Mouse (Mus musculus): Measurements from ENCODE around the gene Zzef1. TPM values are rescaled to one million over a fixed set of nuclear protein-coding genes. Genes with fewer than 3 reads are reported as not detected.

Zzef1 gene
- polyA plus RNA-seq, 1 experiment from 2014 or later, result 9.2 TPM

DNA sequence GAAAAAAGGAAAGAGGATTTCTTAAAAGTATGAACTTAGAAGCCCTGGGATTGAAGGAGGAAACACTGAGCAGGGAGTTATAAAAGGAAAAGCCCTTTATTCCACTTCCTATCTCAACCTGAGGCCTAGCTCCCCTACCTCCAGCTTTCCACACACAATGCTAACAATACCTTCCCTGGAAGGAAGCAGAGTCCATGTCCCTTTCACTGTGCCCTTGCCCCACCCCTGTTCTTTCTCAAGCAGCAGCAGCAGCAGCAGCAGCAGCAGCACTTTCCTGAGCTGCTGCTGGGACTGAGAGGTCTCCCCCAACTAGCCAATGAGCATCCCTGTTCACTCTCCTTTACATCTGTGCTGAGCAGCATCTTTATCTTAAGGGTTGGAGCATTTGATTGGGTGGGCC lies 17.1 kb upstream of the Zzef1 start:
- ATAC-seq (ENCODE audit: insufficient number of reproducible peaks, low FRiP score, low TSS enrichment, low read depth), result no peak
- no peaks in the 10 kb centered on the region for H3K27me3 ChIP-seq
- H3K9me3 ChIP-seq, result no peaks in the 10 kb centered on the region
- no peak overlapping the region for H3K9ac ChIP-seq
- H3K4me2 ChIP-seq, result no peak overlapping the region
- no peaks in the 10 kb centered on the region for H3K36me3 ChIP-seq
- no peak overlapping the region for H3K4me3 ChIP-seq
- H3K4me1 ChIP-seq, result no peaks in the 10 kb centered on the region
- no peak overlapping the region for H3K27ac ChIP-seq

DNA sequence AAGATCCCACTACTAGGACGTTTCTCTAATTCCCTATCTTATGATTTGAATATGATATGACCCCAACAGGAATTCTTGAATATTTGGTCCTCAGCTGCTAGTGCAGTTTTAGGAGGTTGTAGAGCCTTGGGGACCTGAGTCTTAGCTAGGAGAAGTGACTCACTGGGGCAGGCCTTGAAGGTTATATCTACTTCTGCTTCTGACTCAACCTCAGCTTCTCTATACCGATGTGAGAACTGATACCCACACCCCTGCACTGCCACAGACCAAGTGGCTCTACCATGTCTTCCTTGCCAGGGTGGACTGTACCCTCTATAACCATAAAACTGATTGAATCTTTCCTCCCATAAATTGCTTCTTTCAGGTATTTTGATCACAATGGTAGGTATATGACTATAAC lies 13.9 kb upstream of the Zzef1 start:
- Histone ChIP-seq H3K4me2 (no peak overlapping the region), H3K9ac (no peak overlapping the region), H3K27me3 (no peaks in the 10 kb centered on the region), H3K27ac (no peak overlapping the region), H3K4me3 (no peak overlapping the region), H3K9me3 (no peaks in the 10 kb centered on the region), H3K4me1 (no peaks in the 10 kb centered on the region), H3K36me3 (no peaks in the 10 kb centered on the region)
- ATAC-seq (ENCODE audit: insufficient number of reproducible peaks, low FRiP score, low TSS enrichment, low read depth), result no peak
- WGBS, result 68% methylated on average over 2 of the region's 2 CpGs

DNA sequence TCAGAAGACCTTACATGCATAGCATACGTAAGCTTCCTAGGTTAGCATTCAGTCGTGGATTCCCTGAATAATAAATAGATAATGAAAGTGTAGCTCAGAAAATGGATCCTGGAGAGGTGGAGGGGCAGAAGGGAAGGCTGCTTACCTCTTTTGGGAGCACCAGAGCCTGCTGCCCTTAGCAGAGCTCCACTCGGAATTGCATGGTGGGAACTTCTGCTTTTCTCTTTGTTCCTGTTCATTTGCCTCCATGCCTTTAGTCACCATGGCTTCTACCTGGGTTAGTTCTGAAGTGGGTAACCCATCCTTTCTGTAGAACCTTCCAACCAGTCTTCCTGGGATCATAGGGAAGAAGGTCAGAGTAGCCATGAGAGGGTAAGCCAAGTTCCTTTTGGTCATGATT lies 13.5 kb upstream of the Zzef1 start:
- no peak overlapping the region for H3K27ac ChIP-seq
- H3K27me3 ChIP-seq, result no peaks in the 10 kb centered on the region
- H3K9me3 ChIP-seq, result no peaks in the 10 kb centered on the region
- H3K9ac ChIP-seq, result no peak overlapping the region
- no peak for ATAC-seq (ENCODE audit: insufficient number of reproducible peaks, low FRiP score, low TSS enrichment, low read depth)
- no peaks in the 10 kb centered on the region for H3K4me1 ChIP-seq
- H3K4me2 ChIP-seq, result no peak overlapping the region
- no peaks in the 10 kb centered on the region for H3K36me3 ChIP-seq
- no peak overlapping the region for H3K4me3 ChIP-seq
- WGBS, result 73% methylated on average over 3 of the region's 3 CpGs

DNA sequence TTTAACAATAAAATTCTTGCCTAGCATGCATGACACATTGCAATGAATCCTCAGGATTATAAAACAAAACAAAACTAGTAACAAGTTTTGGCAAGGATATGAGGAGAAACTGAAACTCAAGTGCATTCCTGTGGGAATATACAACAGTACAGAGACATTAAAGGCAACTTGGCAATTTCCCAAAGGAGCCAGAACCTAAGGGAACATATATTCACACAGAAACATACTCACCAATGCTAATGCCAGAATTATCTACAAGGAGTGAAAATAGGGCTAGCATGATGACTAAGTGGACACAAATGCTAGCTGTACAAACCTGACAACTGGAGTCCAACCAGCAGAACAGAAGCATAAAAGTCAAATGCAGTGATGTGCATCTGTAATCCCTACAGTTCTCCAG lies 4.0 kb upstream of the Zzef1 start:
- Histone ChIP-seq H3K9ac (no peak overlapping the region), H3K27ac (no peak overlapping the region)

DNA sequence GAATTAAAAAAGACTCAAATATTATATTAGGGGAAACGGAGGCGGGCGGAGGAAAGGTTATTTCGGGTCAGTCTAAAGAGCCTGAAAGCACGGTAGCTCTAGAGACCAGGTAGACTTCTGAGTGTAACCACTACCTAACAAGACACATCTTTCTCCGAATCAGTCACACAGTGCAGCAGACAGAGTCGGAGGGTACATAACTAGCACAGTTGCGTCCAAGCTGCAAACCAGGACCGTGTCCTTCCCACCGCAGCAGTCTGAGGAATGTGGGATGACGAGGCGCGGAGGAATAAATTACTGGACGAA lies 924 bp upstream of the Zzef1 start:
- Histone ChIP-seq H3K27me3 (no peaks in the 10 kb centered on the region), H3K9me3 (no peaks in the 10 kb centered on the region), H3K4me1 (peaks cover 12% of the 10 kb centered on the region), H3K9ac (peak overlapping the region; percentile 82), H3K4me3 (peak overlapping the region; percentile 83), H3K27ac (peak overlapping the region; percentile 91), H3K4me2 (peak overlapping the region; percentile 76), H3K36me3 (no peaks in the 10 kb centered on the region)
- WGBS, result 16% methylated on average over 14 of the region's 14 CpGs
- peak; percentile 24; the same call in 1 of the 2 replicates for ATAC-seq (ENCODE audit: insufficient number of reproducible peaks, low FRiP score, low TSS enrichment, low read depth)

More for the DNA sequence above, 4.0 kb upstream of the Zzef1 start:
- ATAC-seq (ENCODE audit: insufficient number of reproducible peaks, low FRiP score, low TSS enrichment, low read depth), result no peak
- Histone ChIP-seq H3K4me3 (no peak overlapping the region), H3K9me3 (no peaks in the 10 kb centered on the region), H3K4me1 (peaks cover 7% of the 10 kb centered on the region), H3K4me2 (no peak overlapping the region), H3K27me3 (no peaks in the 10 kb centered on the region), H3K36me3 (no peaks in the 10 kb centered on the region)

DNA sequence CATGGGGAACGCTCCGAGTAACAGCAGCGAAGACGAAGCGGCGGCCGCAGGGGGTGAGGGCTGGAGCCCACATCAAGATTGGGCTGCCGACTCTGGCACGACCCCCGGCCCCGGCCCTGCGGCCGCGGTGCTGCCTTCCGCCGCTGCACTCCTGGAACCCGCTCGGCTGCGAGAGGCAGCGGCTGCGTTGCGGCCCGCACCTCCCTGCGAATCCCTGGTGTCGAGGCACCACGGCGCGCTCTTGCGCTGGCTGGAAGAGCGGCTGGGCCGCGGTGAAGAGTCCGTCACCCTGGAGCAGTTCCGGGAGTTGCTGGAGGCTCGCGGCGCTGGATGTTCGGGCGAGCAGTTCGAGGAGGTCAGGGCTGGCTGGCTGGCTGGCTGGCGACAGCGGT lies 266 bp downstream of the Zzef1 start:
- peak; percentile 46; the same call in 1 of the 2 replicates for ATAC-seq (ENCODE audit: insufficient number of reproducible peaks, low FRiP score, low TSS enrichment, low read depth)

DNA sequence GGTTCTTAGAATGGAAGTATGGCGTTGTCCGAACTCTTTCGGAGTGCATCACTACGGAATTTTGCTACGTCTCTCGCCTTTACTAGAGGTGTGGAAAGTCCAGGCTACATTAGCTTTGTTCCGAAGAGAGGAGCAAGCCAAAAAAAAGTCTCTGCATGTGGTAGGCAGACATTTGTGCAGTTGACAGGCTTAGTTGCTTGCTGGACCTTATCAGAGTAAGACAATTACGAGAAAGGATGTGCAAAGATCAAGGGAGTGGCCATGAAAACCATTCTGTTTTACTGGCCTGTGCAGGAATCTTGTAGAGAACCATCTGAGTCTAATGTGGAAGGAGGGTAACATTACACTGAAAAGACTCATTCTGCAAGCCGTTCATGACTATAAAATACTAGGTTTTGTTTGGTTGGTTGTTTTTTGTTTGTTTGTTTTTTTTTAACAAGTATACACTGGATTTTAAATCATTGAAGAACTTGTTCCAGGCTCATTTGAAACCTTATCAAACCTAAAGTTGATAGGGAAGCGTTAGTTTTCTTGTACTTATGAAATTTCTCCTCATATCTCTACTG lies 830 bp downstream of the Zzef1 start:
- no peaks in the 10 kb centered on the region for H3K36me3 ChIP-seq
- 13% methylated on average over 10 of the region's 10 CpGs for WGBS
- H3K4me3 ChIP-seq, result peak overlapping the region; percentile 83
- no peaks in the 10 kb centered on the region for H3K9me3 ChIP-seq
- peak overlapping the region; percentile 64 for H3K4me2 ChIP-seq
- H3K4me1 ChIP-seq, result peaks cover 12% of the 10 kb centered on the region
- H3K27me3 ChIP-seq, result no peaks in the 10 kb centered on the region
- H3K9ac ChIP-seq, result peak overlapping the region; percentile 81
- no peak for ATAC-seq (ENCODE audit: insufficient number of reproducible peaks, low FRiP score, low TSS enrichment, low read depth)
- no peak overlapping the region for H3K27ac ChIP-seq

More for the DNA sequence above, 266 bp downstream of the Zzef1 start:
- 0 out of 2 replicates have a peak overlapping the region, but pooled peaks have one; percentile 35 for H3K27ac ChIP-seq
- H3K36me3 ChIP-seq, result no peaks in the 10 kb centered on the region
- under 1% methylated on average over 42 of the region's 42 CpGs for WGBS
- H3K4me1 ChIP-seq, result peaks cover 12% of the 10 kb centered on the region
- no peaks in the 10 kb centered on the region for H3K9me3 ChIP-seq
- H3K4me3 ChIP-seq, result peak overlapping the region; percentile 83
- H3K27me3 ChIP-seq, result no peaks in the 10 kb centered on the region
- peak overlapping the region; percentile 81 for H3K9ac ChIP-seq
- peak overlapping the region; percentile 64 for H3K4me2 ChIP-seq

DNA sequence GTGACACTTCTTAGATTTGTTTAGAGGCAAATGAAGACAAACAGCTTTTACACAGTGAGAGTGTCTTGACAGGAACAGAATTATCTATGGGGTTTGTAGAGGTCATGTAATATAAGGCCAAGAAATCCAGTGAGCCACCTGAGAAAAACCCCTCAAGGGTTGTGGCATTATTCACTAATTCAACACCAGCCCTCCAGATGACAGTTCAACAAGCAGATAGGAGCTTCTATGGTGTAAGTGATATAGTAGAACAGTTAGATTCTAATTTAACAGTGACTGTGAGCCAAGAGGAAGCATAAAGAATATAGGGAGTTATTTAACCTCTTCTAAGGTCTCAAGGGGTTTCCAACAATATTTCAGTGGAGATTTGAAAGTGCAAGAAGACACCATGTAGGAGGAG lies 2.1 kb downstream of the Zzef1 start:
- no peaks in the 10 kb centered on the region for H3K9me3 ChIP-seq
- H3K4me3 ChIP-seq, result no peak overlapping the region
- ATAC-seq (ENCODE audit: insufficient number of reproducible peaks, low FRiP score, low TSS enrichment, low read depth), result no peak
- no peak overlapping the region for H3K9ac ChIP-seq
- H3K27ac ChIP-seq, result no peak overlapping the region
- H3K36me3 ChIP-seq, result no peaks in the 10 kb centered on the region
- no peak overlapping the region for H3K4me2 ChIP-seq
- peaks cover 16% of the 10 kb centered on the region for H3K4me1 ChIP-seq
- no peaks in the 10 kb centered on the region for H3K27me3 ChIP-seq

DNA sequence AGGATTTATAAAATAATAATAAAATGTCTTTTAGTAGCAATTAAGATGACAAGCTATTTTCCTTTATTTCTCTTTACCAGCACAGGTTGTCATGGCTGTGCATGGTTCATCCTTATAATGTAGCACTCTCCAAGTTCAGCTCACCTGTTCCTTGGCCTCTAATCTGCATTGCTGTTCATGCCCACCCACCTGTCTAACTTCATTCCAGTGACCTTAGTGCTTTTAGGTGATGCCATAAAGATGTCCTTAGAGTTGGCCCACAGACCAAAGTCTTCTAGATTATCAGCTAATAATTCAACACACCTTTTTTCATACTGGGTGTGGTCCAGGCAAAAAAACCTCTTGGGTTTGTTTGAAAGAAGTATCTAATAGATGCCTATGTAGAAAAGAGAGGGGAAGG lies 5.2 kb downstream of the Zzef1 start:
- ATAC-seq (ENCODE audit: insufficient number of reproducible peaks, low FRiP score, low TSS enrichment, low read depth), result no peak
- Histone ChIP-seq H3K4me3 (no peak overlapping the region), H3K9me3 (no peaks in the 10 kb centered on the region), H3K9ac (no peak overlapping the region), H3K4me1 (peaks cover 13% of the 10 kb centered on the region), H3K27me3 (no peaks in the 10 kb centered on the region), H3K36me3 (no peaks in the 10 kb centered on the region), H3K4me2 (no peak overlapping the region), H3K27ac (no peak overlapping the region)

DNA sequence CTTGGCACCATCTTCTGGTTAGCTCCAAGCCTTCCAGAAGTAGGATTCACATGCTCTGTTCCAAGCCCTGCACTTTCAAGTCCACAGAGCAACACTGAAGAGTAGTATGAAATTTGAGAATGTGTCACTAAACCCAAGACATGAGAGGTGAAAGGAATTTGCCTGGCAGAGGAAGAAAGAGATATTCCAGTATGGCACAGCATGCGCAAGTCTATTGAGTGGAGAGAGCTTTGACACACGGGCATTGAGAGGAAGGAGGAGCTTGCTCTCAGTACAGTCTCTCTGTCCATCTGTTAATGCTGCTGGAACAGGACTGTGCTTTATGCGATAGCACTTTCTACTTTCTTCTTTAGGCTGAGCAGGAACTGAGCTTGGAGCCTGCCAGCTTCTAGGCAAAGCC lies 7.0 kb downstream of the Zzef1 start:
- Histone ChIP-seq H3K27ac (no peak overlapping the region), H3K4me3 (no peak overlapping the region), H3K27me3 (no peaks in the 10 kb centered on the region), H3K9me3 (no peaks in the 10 kb centered on the region), H3K4me1 (0 out of 2 replicates have a peak, but pooled peaks cover 5% of the 10 kb centered on the region), H3K4me2 (no peak overlapping the region), H3K9ac (no peak overlapping the region), H3K36me3 (no peaks in the 10 kb centered on the region)
- no peak for ATAC-seq (ENCODE audit: insufficient number of reproducible peaks, low FRiP score, low TSS enrichment, low read depth)
- 48% methylated on average over 3 of the region's 3 CpGs for WGBS

DNA sequence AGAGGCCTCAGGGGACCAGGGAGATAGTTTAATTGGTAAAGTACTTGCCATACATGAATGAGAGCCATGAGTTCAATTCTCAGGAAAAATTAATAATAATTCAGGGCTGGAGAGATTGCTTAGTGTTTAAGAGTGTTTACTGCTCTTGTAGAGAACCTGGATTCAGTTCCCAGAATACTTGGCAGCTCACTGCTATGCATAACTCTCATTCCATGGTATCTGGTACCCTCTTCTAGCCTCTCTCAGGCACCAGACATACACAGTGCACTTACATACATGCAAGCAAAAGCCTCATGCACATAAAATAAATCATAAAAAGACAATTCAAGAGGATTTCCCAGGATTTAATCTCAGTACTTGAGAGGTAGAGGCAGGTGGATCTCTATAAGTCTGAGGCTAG lies 8.6 kb downstream of the Zzef1 start:
- Histone ChIP-seq H3K27me3 (no peaks in the 10 kb centered on the region), H3K9ac (no peak overlapping the region), H3K27ac (no peak overlapping the region), H3K9me3 (no peaks in the 10 kb centered on the region), H3K36me3 (no peaks in the 10 kb centered on the region), H3K4me1 (0 out of 2 replicates have a peak, but pooled peaks cover 5% of the 10 kb centered on the region), H3K4me2 (no peak overlapping the region), H3K4me3 (no peak overlapping the region)
- ATAC-seq (ENCODE audit: insufficient number of reproducible peaks, low FRiP score, low TSS enrichment, low read depth), result no peak

DNA sequence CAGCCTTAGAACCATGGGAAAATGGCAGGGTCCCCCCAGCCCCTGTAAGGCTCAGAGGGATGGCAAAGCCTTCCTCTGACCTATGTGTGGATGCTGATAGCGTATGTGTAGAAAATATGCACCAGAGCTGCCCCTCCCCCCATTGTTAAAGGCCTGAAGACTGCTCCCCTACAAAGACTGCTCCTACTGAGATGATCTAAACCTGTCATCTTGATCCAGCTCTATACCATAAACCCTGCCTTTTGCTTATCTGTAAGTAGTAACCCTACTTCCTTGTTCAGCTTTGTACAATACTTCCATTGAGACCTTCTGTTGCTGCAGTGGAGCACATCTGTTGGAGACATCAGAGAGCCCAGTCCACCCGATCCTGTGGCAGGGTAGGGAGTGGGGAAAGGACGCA lies 9.2 kb downstream of the Zzef1 start:
- H3K4me1 ChIP-seq, result 0 out of 2 replicates have a peak, but pooled peaks cover 5% of the 10 kb centered on the region
- no peak overlapping the region for H3K4me2 ChIP-seq
- no peaks in the 10 kb centered on the region for H3K27me3 ChIP-seq
- H3K4me3 ChIP-seq, result no peak overlapping the region
- ATAC-seq (ENCODE audit: insufficient number of reproducible peaks, low FRiP score, low TSS enrichment, low read depth), result no peak
- no peaks in the 10 kb centered on the region for H3K36me3 ChIP-seq
- no peak overlapping the region for H3K9ac ChIP-seq
- no peak overlapping the region for H3K27ac ChIP-seq
- no peaks in the 10 kb centered on the region for H3K9me3 ChIP-seq
- 82% methylated on average over 3 of the region's 3 CpGs for WGBS

DNA sequence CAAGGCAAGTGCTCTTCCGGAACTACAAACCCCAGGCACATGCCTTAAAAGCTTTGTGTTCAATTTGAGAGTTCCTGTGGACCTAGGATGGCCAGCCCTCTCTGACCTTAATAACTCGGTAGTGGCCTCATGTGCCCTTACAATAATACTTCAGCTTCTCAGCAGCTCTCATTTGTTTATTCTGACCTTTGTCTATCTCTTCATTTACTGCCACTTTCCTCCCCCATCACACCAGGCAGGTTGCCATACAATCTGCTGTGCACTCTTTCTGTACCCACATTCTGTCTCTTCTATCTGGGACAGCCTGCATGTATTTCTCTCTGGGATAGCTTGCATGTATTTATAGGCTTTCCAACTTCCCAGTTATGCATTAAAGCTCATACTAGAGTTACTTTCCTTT lies 10.5 kb downstream of the Zzef1 start:
- H3K27me3 ChIP-seq, result no peaks in the 10 kb centered on the region
- 0 out of 2 replicates have a peak, but pooled peaks cover 5% of the 10 kb centered on the region for H3K4me1 ChIP-seq
- no peak for ATAC-seq (ENCODE audit: insufficient number of reproducible peaks, low FRiP score, low TSS enrichment, low read depth)
- H3K4me3 ChIP-seq, result no peak overlapping the region
- H3K27ac ChIP-seq, result no peak overlapping the region
- no peaks in the 10 kb centered on the region for H3K36me3 ChIP-seq
- no peak overlapping the region for H3K4me2 ChIP-seq
- no peak overlapping the region for H3K9ac ChIP-seq
- WGBS, result 72% methylated on average over 2 of the region's 2 CpGs
- no peaks in the 10 kb centered on the region for H3K9me3 ChIP-seq
